Mouse (Mus musculus) WW6 (cell line): ENCODE measurements around the gene Lama4.

Experiments
- DNase-seq: peaks from one replicate; pipeline ENCODE4 v3.0.0-alpha.2; 2013; ENCODE audit warnings: low read depth, low spot score

Lama4 gene

GRCm38 (mm10) chr10:39049581-39050294 is 84.4 kb downstream of the Lama4 start:
- no peak for DNase-seq

DNA sequence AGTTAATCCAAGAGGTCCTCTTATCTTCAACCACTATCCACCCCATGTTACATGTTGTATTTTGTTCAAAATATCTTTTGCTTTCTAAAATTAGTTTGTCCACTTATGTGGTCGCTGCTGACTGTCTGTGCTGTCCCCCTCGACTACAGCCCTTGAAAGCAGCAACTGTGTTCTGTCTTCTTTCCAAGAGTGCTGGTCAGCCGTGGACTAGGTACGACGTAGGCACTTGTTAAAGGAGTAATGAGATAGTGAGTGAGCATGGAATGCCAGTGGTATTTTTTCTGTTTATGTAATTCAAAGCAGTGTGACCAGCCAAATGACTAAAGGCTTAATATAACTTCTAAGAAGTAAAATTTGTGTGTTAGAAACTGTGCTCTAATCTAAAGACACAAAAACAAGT is 90.7 kb downstream of the Lama4 start:
- DNase-seq = no peak

DNA sequence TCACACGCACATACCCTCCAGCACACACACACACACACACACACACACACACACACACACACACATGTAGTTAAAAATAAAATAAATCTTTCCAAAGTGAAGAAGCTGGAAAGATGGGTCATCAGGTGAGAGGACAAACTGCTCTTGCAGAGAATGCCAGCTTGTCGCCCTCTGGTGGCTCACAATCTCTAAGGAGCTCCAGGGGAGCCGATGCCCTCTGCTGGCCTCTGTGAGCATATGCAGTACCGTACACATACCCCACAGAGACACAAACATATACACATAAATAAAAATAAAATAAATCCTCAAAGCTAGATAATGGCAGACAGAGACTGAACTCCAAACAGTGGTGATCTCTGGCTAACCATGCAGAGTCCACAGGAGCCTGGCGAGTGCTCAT is 99.4 kb downstream of the Lama4 start:
- DNase-seq = peak; percentile 29

DNA sequence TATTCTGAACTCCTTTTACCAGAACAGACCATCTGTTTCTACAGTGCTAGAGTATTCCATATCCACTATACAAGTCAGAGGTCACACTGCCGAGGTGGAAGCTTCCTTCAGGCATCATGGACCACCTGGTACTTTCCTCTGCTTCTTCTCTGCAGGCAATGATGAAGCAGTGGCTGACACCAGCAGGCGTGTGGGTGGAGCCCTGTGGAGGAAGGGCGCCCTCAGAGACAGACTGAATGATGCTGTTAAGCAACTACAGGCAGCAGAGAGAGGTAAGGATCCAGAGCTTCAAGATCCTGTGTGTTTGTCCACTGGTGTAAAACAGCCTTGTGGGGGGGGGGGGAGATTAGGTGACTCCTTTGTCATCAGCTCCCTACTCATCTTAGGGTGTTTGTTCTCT is 100.1 kb downstream of the Lama4 start:
- DNase-seq = no peak

DNA sequence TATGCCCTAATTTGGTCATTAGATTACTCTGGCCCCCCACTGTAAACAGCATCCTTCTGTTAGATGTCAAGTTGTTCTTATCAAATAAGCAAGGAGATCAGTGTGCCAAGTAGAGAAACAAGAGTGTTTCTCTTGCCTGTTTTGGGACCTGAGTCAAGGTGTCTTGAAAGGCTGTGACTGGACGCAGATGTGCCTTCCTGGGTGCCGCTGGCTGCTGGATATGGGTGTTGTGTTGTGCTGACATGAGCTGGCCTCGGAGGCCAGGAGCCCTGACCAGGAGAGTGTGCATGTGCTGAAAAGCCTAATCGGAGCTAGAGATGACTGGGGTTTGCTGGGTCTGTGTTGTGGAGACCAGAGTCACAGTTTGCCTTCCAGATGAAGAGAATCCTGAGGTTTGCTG is 100.7 kb downstream of the Lama4 start:
- DNase-seq = no peak

DNA sequence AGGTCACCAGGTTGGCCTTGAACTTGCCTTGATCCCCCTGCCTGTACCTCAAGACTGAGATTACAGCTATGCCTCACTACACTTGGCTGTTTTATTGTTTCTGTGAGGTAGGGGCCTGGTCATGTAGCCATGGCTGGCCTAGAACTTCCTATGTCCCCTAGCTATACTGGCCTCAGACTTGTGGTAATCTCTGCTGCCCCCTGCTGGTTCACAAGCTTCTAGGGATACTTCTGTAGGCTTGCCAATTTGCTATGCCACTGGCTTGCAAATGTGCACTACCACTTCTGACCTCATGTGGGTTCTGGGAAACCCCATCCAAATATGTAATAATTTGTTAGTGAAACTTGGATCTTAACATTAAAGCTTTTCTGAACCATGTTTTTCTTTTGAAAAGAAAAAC is 101.6 kb downstream of the Lama4 start:
- DNase-seq = peak; percentile 48

DNA sequence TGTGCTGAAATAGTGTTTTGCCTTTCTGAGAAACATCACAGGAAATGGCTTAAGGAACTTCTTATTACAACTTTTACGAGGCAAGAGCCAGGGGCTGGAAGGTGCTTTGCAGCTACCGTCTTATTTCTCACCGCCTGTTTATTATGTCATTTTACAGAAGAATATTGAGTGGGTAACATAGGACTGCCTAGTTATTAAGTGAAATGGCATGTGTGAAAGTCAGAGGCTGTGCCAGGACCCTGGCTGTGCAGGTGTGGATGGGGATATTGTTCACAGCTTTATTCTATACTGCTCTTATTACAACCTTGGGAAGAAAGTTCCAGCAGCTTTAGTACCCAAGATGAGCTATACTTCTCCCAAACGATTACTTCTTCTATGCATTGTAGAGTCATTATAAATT is 106.7 kb downstream of the Lama4 start:
- DNase-seq = no peak

- no peak for DNase-seq
Measured at GRCm38 (mm10) chr10:39096981-39097380, 131.7 kb downstream of the Lama4 start.

DNA sequence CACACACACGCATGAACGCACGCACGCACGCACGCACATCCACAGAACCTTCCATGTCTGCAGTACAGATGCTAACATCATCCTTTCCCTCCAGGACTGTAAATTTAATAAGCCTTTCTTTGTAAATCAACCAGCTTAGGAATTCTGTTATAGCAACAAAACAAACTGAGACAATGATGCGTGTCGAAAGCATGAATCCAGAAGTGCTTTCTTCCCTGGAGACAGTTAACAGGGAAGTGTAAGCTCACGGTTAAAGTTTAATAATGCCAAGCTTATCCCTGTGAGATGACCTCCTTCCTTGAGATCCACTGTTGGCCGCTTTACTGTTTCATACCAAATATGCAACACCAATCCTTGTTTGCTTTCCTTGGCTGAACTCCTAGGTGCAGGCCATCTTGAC is 133.4 kb downstream of the Lama4 start:
- DNase-seq = no peak

DNA sequence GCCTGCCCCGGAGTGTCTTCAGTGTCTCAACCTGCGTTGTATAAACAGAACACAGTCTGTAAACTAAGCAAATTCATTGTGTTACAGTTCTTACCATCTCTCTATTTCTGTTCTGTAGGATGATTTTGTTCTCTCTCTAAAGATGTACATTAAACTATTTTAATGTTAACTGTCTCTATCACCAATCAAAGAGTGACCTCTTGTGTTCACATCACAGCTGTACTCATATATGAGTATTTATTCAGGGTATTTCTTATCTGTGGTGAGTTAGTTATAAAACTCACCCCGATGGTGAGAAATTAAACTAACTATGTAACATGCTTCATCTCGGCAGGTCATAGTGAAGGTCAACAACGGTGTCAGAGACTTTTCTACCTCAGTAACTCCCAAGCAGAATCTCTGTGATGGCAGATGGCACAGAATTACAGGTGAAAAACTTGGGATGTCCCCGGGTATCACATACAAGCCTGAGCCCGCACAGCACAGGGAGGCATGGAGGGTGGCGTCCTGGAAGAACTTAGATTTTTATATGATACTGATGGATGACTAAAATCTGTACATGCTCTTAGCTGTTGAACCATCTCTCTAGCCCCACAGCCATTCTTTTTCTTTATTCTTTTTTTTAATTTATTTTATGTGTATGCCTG is 139.6 kb downstream of the Lama4 start:
- DNase-seq = no peak

GRCm38 (mm10) chr10:39106413-39106812 is 141.1 kb downstream of the Lama4 start:
- no peak for DNase-seq

DNA sequence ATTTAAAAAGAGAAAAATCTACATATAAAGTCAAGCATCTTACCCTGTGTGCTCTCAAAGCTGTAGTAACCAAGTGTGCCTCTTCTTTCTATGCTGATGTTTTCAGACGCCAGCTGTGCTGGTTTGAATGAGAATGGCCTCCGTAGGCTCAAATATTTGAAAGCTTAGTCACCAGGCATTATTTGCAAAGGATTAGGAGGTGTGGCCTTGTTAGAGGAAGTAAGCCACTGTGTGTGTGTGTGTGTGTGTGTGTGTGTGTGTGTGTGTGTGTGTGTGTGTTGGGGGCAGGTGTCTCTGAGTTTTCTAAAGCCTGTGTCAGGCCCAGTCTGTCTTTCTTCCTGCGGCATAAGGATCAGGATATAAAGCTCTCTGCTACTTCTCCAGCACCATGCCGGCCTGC is 141.6 kb downstream of the Lama4 start:
- DNase-seq = peak; percentile 38

DNA sequence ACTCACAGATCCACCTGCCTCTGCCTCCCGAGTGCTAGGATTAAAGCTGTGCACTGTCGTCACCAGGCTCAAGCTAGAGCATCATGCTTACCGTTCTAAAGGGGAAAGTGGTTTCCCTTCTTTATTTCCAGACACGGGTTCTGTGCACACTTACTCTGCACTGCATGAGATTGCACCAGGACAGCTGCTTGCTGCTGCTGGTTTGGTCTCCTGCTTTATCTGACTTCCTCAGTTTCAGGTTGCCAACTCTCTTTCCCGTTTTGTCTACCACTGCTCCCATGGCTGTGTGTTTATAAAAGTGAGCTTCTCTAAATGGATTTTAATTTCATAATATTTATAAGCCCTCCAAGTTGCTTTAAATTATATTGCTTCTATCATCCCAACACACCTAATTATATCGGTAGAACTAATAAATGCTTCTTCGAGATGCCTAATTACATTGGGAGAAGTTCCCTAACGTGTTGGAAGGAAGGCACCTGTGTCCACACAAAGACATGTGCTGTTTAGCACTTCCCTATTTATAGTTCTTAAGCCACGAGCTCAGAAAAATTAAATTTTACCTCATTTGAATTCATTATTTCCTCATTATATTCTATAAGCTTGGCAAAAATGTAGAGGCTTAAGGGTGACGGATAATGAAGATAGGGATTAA is 143.6 kb downstream of the Lama4 start:
- no peak for DNase-seq

DNA sequence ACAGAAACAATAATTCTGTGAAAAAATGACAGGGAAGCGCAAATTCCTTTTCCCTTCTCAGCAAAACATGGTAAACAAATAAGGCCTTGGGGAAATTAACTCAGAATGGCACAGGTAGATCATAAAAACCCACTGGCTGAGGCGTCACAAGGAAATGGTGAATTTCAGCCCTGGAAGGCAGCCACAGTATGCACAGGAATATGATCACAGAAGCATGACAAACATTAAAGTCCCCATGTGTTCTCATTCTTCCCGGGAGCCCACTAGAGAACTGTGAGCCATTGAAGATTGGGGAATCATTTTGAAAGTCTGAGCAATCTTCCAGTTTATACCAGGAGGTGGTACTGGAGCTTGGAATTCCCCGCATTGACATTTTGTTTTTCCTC is 144.2 kb downstream of the Lama4 start:
- DNase-seq = no peak

DNA sequence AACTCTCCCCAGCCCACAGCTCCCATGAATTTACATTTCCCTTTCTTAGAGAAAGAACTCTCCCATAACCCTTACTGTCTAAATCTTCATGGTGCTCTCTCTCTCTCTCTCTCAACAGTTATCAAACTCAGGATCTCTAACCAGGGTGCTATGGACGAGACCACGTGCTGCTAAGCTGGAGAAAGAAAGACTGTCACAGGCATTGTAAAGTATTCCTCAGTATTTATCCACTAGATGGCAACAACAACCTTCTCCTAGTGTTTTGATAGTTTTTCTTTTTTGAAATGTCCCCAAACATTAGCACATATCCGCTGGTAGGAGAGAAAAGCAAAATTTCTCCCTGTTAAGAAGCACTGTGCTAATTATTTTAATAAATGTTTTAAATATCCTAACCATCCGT is 156.1 kb downstream of the Lama4 start:
- no peak for DNase-seq

DNA sequence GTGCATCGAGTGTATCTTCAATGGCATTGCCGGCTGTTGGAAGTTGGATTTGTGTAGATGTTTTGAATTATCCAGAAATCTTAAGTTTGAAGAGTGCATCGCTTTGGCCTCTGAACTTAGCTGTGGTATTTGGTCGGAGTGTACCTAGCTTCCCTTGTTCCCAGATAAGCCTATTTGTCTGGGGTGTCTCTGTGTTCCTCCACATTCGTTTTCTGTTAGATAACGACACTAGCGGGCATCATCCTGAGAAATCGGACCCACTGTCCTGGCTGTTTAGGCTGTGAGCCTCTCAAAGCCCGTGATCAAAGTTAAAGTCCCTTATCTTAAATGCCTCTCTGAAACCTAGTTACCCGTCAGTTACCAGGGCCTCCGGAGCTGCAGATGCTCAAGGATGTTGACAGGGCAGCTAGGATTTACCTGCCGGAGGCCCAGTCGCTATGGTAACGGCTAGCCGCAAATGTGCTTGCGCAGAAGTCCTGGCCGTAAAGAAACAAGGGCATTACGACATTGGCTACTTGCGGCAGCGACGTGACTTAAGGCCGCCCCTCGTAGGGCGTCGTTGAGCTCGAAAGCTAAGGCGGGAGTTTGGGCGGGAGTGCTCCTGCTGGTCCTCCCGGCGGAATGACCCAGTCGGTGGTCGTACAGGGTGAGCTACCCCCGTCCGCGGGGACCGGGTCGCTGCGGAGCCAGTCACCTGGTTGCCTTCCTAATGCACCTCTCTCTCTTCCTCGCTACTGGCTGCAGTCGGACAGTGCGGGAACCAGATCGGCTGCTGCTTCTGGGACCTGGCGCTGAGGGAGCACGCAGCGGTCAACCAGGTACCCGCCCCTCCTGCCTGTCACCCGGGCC is 168.4 kb downstream of the Lama4 start, which contains the start of the genes Fam229b and Tube1:
TSS of gene Fam229b (minus strand) at position 453 of the 849 bp plus-strand sequence.
TSS of gene Tube1 (plus strand) at position 515 of the 849 bp plus-strand sequence.
- DNase-seq = peak; percentile 82

DNA sequence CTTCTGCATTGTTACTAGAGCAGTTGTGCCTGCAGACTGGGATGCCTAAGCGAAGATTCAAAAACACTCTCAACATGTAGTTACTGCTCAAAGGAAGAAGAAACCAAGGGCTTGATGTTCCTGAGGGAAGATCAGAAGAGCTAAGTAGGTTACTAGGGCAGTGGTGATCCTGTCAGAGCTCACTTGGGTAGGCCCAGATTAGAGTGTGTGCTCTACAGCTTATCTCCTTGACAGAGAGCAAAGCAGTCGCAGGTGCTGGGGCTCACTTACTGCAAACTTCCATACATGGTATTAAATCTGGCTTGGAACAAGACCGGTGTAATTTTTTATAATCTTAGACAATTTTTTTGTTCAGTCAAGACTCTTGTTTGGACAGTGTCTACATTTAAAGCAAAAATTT is 172.5 kb downstream of the Lama4 start:
- no peak for DNase-seq

GRCm38 (mm10) chr10:39138761-39139160 is 173.4 kb downstream of the Lama4 start:
- DNase-seq = no peak

- DNase-seq = no peak
Measured at GRCm38 (mm10) chr10:39140843-39141242, 175.5 kb downstream of the Lama4 start.

DNA sequence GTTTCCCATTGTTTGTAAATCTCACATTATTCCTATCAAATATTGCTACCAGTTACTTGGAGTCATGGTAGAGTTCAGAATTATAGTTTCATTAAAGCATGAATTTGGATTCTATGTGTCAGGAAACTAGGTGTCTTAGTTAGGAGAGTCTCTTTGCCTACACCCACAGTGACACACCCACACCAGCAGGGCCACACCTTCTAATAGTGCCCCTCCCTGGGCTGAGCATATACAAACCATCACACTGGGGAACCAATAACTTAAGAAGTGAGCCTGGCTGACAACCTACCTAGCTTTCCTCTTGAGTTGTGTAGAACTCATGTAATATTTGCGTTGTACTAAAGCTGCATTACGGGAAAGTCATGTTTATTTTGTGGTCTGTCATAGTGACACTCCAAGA is 176.1 kb downstream of the Lama4 start:
- DNase-seq = no peak

- DNase-seq = no peak
Measured at GRCm38 (mm10) chr10:39142216-39142615, 176.9 kb downstream of the Lama4 start.

GRCm38 (mm10) chr10:39156719-39157118 is 191.4 kb downstream of the Lama4 start:
- DNase-seq = no peak
